ENCODE assay signal across 9 mouse cellular contexts in genomic region chr11:43495037-43495436, GRCm38 (mm10). TPM values are rescaled to one million over a fixed set of nuclear protein-coding genes. Genes with fewer than 3 reads are reported as not detected.
DNase-seq lines count a peak whose midpoint lies in the region; ATAC-seq and TF ChIP-seq lines count a peak whose summit lies in the region.
"Had no signal": no experiment of that assay in that cellular context is flagged by ENCODE, and none has a peak within 500 bp of the region (broad histone marks: within the 10 kb centered on the region; RNA-seq: fewer than 3 reads in every experiment).

No protein-coding gene starts in this region.

- no peaks in the 10 kb centered on the region for H3K4me1 ChIP-seq in hindbrain, embryonic 11.5 days (replicated peaks; ENCODE audit: control insufficient read depth, insufficient read depth, low read length)
- no peaks in the 10 kb centered on the region for H3K4me1 ChIP-seq in hindbrain, embryonic 14.5 days (replicated peaks; ENCODE audit: control insufficient read depth, insufficient read depth, low read length)
- no peaks in the 10 kb centered on the region for H3K4me1 ChIP-seq in midbrain, embryonic 11.5 days (ENCODE audit: control insufficient read depth, insufficient read depth, low read length)
- H3K4me1 ChIP-seq in midbrain, embryonic 15.5 days: peaks cover 11% of the 10 kb centered on the region
- 0 out of 2 replicates have a peak, but pooled peaks cover 6% of the 10 kb centered on the region for H3K4me1 ChIP-seq in embryonic facial prominence, embryonic 10.5 days
- H3K4me1 ChIP-seq in stomach, postnatal 0 days (replicated peaks; ENCODE audit: control insufficient read depth, insufficient read depth): no peaks in the 10 kb centered on the region
- H3K4me1 ChIP-seq: neural tube, embryonic 13.5 days had no signal

- no peak overlapping the region for H3K4me3 ChIP-seq in hindbrain, embryonic 11.5 days (ENCODE audit: low read depth, low read length)
- no peak overlapping the region for H3K4me3 ChIP-seq in hindbrain, embryonic 14.5 days (replicated peaks; ENCODE audit: low read length)
- H3K4me3 ChIP-seq in midbrain, embryonic 11.5 days (ENCODE audit: low read depth, low read length): no peak overlapping the region
- H3K4me3 ChIP-seq in midbrain, embryonic 15.5 days: no peak overlapping the region
- no peak overlapping the region for H3K4me3 ChIP-seq in embryonic facial prominence, embryonic 10.5 days
- no peak overlapping the region for H3K4me3 ChIP-seq in stomach, postnatal 0 days (ENCODE audit: low read depth, low read length)
- H3K4me3 ChIP-seq: neural tube, embryonic 13.5 days had no signal

- TF ChIP-seq EP300 in stomach, postnatal 0 days (optimal IDR thresholded peaks at IDR 0.05): no peak

- peak; percentile 41 for DNase-seq in hindbrain, embryonic 11.5 days (ENCODE audit: low spot score)
- no peak for DNase-seq in hindbrain, embryonic 14.5 days (ENCODE audit: low spot score)
- no peak for DNase-seq in midbrain, embryonic 11.5 days (ENCODE audit: low spot score, missing footprints)
- peak; percentile 38 for DNase-seq in embryonic facial prominence, embryonic 10.5 days (ENCODE audit: low spot score)
- DNase-seq in stomach, postnatal 0 days (ENCODE audit: low spot score): no peak
- DNase-seq in urinary bladder, adult 18-20 months (ENCODE audit: low spot score in 2 of 2): no peak
- DNase-seq: kidney, adult 9 months had no signal

- TF ChIP-seq CTCF in stomach, postnatal 0 days (IDR thresholded peaks at IDR 0.05; ENCODE audit: low read depth): peak; percentile 52

- peak; percentile 35; the same call in 1 of the 2 replicates for ATAC-seq in hindbrain, embryonic 11.5 days (ENCODE audit: low FRiP score)
- no peak for ATAC-seq in hindbrain, embryonic 14.5 days (ENCODE audit: low FRiP score)
- ATAC-seq in midbrain, embryonic 11.5 days (ENCODE audit: low FRiP score): peak; percentile 34; the same call in 1 of the 2 replicates
- ATAC-seq in midbrain, embryonic 15.5 days (replicated peaks): no peak
- no peak for ATAC-seq in stomach, postnatal 0 days (ENCODE audit: low FRiP score, low TSS enrichment)

- H3K9me3 ChIP-seq in hindbrain, embryonic 11.5 days (ENCODE audit: control insufficient read depth, low read length): no peaks in the 10 kb centered on the region
- H3K9me3 ChIP-seq in hindbrain, embryonic 14.5 days (ENCODE audit: control insufficient read depth, low read length): no peaks in the 10 kb centered on the region
- H3K9me3 ChIP-seq in midbrain, embryonic 11.5 days (ENCODE audit: control insufficient read depth, low read length): peaks cover 3% of the 10 kb centered on the region; the same call in 1 of the 2 replicates
- no peaks in the 10 kb centered on the region for H3K9me3 ChIP-seq in midbrain, embryonic 15.5 days
- H3K9me3 ChIP-seq in embryonic facial prominence, embryonic 10.5 days: peaks cover 5% of the 10 kb centered on the region; the same call in 1 of the 2 replicates
- H3K9me3 ChIP-seq in stomach, postnatal 0 days (ENCODE audit: control insufficient read depth, low read length): no peaks in the 10 kb centered on the region

- H3K9ac ChIP-seq in hindbrain, embryonic 11.5 days (ENCODE audit: low read depth, low read length): no peak overlapping the region
- no peak overlapping the region for H3K9ac ChIP-seq in hindbrain, embryonic 14.5 days
- H3K9ac ChIP-seq in midbrain, embryonic 11.5 days (ENCODE audit: low read length): no peak overlapping the region
- no peak overlapping the region for H3K9ac ChIP-seq in midbrain, embryonic 15.5 days
- no peak overlapping the region for H3K9ac ChIP-seq in stomach, postnatal 0 days (ENCODE audit: low read length)
- H3K9ac ChIP-seq: neural tube, embryonic 13.5 days had no signal

- no peak overlapping the region for H3K4me2 ChIP-seq in hindbrain, embryonic 11.5 days (replicated peaks; ENCODE audit: low read depth, low read length)
- H3K4me2 ChIP-seq in hindbrain, embryonic 14.5 days (replicated peaks): no peak overlapping the region
- no peak overlapping the region for H3K4me2 ChIP-seq in midbrain, embryonic 11.5 days
- no peak overlapping the region for H3K4me2 ChIP-seq in midbrain, embryonic 15.5 days
- no peak overlapping the region for H3K4me2 ChIP-seq in stomach, postnatal 0 days (replicated peaks; ENCODE audit: low read depth)
- H3K4me2 ChIP-seq: neural tube, embryonic 13.5 days had no signal

- H3K27ac ChIP-seq in hindbrain, embryonic 11.5 days (ENCODE audit: low read depth, low read length): no peak overlapping the region
- H3K27ac ChIP-seq in hindbrain, embryonic 14.5 days: no peak overlapping the region
- no peak overlapping the region for H3K27ac ChIP-seq in midbrain, embryonic 11.5 days (ENCODE audit: low read depth, low read length)
- H3K27ac ChIP-seq in midbrain, embryonic 15.5 days: no peak overlapping the region
- H3K27ac ChIP-seq in embryonic facial prominence, embryonic 10.5 days (replicated peaks): no peak overlapping the region
- no peak overlapping the region for H3K27ac ChIP-seq in stomach, postnatal 0 days (replicated peaks)

- no peaks in the 10 kb centered on the region for H3K27me3 ChIP-seq in hindbrain, embryonic 11.5 days (ENCODE audit: control insufficient read depth, insufficient read depth, low read length)
- H3K27me3 ChIP-seq in hindbrain, embryonic 14.5 days (ENCODE audit: control insufficient read depth, insufficient read depth, low read length): no peaks in the 10 kb centered on the region
- no peaks in the 10 kb centered on the region for H3K27me3 ChIP-seq in midbrain, embryonic 11.5 days (ENCODE audit: control insufficient read depth, insufficient read depth, low read length)
- H3K27me3 ChIP-seq in midbrain, embryonic 15.5 days (replicated peaks): no peaks in the 10 kb centered on the region
- H3K27me3 ChIP-seq in embryonic facial prominence, embryonic 10.5 days (replicated peaks; ENCODE audit: low read depth, poor library complexity, severe bottlenecking): no peaks in the 10 kb centered on the region
- H3K27me3 ChIP-seq in stomach, postnatal 0 days (ENCODE audit: control insufficient read depth, insufficient read depth, low read length): no peaks in the 10 kb centered on the region
- H3K27me3 ChIP-seq: neural tube, embryonic 13.5 days had no signal

- 45% methylated on average over 8 of the region's 8 CpGs for WGBS in hindbrain, embryonic 11.5 days
- whole genome bisulfite sequencing in hindbrain, embryonic 14.5 days: 48% methylated on average over 8 of the region's 8 CpGs
- WGBS in midbrain, embryonic 11.5 days: 37% methylated on average over 8 of the region's 8 CpGs
- 37% methylated on average over 8 of the region's 8 CpGs for WGBS in midbrain, embryonic 15.5 days
- 61% methylated on average over 8 of the region's 8 CpGs for WGBS in embryonic facial prominence, embryonic 10.5 days
- WGBS in stomach, postnatal 0 days: 51% methylated on average over 8 of the region's 8 CpGs

- H3K36me3 ChIP-seq in hindbrain, embryonic 11.5 days (ENCODE audit: control insufficient read depth, insufficient read depth, low read length): no peaks in the 10 kb centered on the region
- no peaks in the 10 kb centered on the region for H3K36me3 ChIP-seq in hindbrain, embryonic 14.5 days (replicated peaks; ENCODE audit: control insufficient read depth, insufficient read depth)
- H3K36me3 ChIP-seq in midbrain, embryonic 11.5 days (ENCODE audit: control insufficient read depth, insufficient read depth, low read length): no peaks in the 10 kb centered on the region
- no peaks in the 10 kb centered on the region for H3K36me3 ChIP-seq in midbrain, embryonic 15.5 days (replicated peaks)
- H3K36me3 ChIP-seq in embryonic facial prominence, embryonic 10.5 days (replicated peaks): no peaks in the 10 kb centered on the region
- H3K36me3 ChIP-seq in stomach, postnatal 0 days (ENCODE audit: control insufficient read depth, insufficient read depth, low read length): no peaks in the 10 kb centered on the region
- H3K36me3 ChIP-seq: neural tube, embryonic 13.5 days had no signal

RNA-seq across cellular contexts. Expression of gene C1qtnf2, which starts 21.0 kb away (rescaled TPM):
- polyA plus RNA-seq in hindbrain, embryonic 11.5 days (2014; fragmentation: Nextera tagmentation; extraction: Ambion mirVana): 3.2 and 3.3 TPM in 2 replicates
- 11.8 and 13.5 TPM in 2 replicates for polyA plus RNA-seq in hindbrain, embryonic 14.5 days (2014; fragmentation: Nextera tagmentation; extraction: Ambion mirVana)
- 2.7 and 3.1 TPM in 2 replicates for polyA plus RNA-seq in midbrain, embryonic 11.5 days (2014; fragmentation: Nextera tagmentation; extraction: Ambion mirVana)
- polyA plus RNA-seq in midbrain, embryonic 15.5 days (2015; fragmentation: Nextera tagmentation; extraction: Ambion mirVana): 9.7 and 10.0 TPM in 2 replicates
- polyA plus RNA-seq in embryonic facial prominence, embryonic 10.5 days (2016; fragmentation: Nextera tagmentation; extraction: Ambion mirVana): 0.85 and 0.87 TPM in 2 replicates
- 18.0 and 19.8 TPM in 2 replicates for polyA plus RNA-seq in stomach, postnatal 0 days (2015; fragmentation: Nextera tagmentation; extraction: Ambion mirVana)

RNA-seq across cellular contexts. Expression of gene Ccnjl, which starts 33.5 kb away (rescaled TPM):
- polyA plus RNA-seq in hindbrain, embryonic 11.5 days (2014; fragmentation: Nextera tagmentation; extraction: Ambion mirVana): 34.2 and 37.7 TPM in 2 replicates
- 10.9 and 11.9 TPM in 2 replicates for polyA plus RNA-seq in hindbrain, embryonic 14.5 days (2014; fragmentation: Nextera tagmentation; extraction: Ambion mirVana)
- 35.7 and 40.2 TPM in 2 replicates for polyA plus RNA-seq in midbrain, embryonic 11.5 days (2014; fragmentation: Nextera tagmentation; extraction: Ambion mirVana)
- 13.7 and 15.3 TPM in 2 replicates for polyA plus RNA-seq in midbrain, embryonic 15.5 days (2015; fragmentation: Nextera tagmentation; extraction: Ambion mirVana)
- 37.8 and 39.6 TPM in 2 replicates for polyA plus RNA-seq in embryonic facial prominence, embryonic 10.5 days (2016; fragmentation: Nextera tagmentation; extraction: Ambion mirVana)
- polyA plus RNA-seq in stomach, postnatal 0 days (2015; fragmentation: Nextera tagmentation; extraction: Ambion mirVana): 5.2 and 5.5 TPM in 2 replicates

Comparison
In these comparisons a context has a peak if more than half of its experiments do, and no peak if none do; other contexts are left out.
1. ATAC-seq: peak in hindbrain, embryonic 11.5 days (single experiment) and midbrain, embryonic 11.5 days (single experiment); none in hindbrain, embryonic 14.5 days (single experiment), midbrain, embryonic 15.5 days (single experiment) and stomach, postnatal 0 days (single experiment).
2. DNase-seq: peak in hindbrain, embryonic 11.5 days (single experiment) and embryonic facial prominence, embryonic 10.5 days (single experiment); none in hindbrain, embryonic 14.5 days (single experiment), midbrain, embryonic 11.5 days (single experiment), stomach, postnatal 0 days (single experiment) and urinary bladder, adult 18-20 months (0 of 2).